Mouse (Mus musculus): ENCODE measurements around the gene Net1. TPM values are rescaled to one million over a fixed set of nuclear protein-coding genes. Genes with fewer than 3 reads are reported as not detected.
"Not testable (repeated sequence)": the region's sequence is repeated elsewhere in the genome, so short reads cannot be mapped to it uniquely, and the experiment has no call there.

The Net1 gene
- polyA plus RNA-seq, 1 experiment, result 39.9 TPM

DNA sequence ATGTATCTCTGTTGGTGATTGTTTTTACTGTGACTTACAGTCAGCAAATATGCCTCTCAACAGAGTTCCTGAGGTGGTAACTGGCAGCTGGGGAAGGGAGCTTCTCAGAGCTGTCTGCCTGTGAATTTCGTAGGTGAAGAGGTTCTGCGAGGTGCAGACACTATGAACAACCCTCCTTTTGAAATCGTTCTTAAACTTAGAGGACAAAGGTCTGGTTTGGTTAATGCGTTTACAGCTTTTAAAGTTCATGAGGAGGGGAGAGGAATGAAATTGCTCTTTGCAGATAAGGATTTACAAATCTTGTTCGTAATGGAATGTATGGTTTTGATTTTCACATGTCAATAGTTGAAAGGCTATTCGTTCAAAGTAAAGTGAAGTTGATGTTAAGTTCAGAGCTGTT, 7.6 kb upstream of the Net1 start:
- Histone ChIP-seq H3K27ac (ENCODE audit: insufficient read depth, low read depth, low read length) (no peak overlapping the region), H3K4me1 (ENCODE audit: control insufficient read depth, insufficient read depth, low read length) (no peaks in the 10 kb centered on the region), H3K36me3 (ENCODE audit: control insufficient read depth, insufficient read depth, low read length) (no peaks in the 10 kb centered on the region), H3K27me3 (replicated peaks; ENCODE audit: control insufficient read depth, insufficient read depth, low read length) (no peaks in the 10 kb centered on the region), H3K4me3 (ENCODE audit: insufficient read depth, low read depth, low read length) (no peak overlapping the region)
- DNase-seq, result no peak
- 70% methylated on average over 6 of the region's 6 CpGs for WGBS
- TF ChIP-seq POLR2A (IDR thresholded peaks at IDR 0.05; ENCODE audit: low read depth, low read length) (no peak), CTCF (conservative IDR thresholded peaks at IDR 0.05; ENCODE audit: insufficient read depth, insufficient read length, low read depth, low read length) (no peak)

GRCm38 (mm10) chr13:3924483-3924882, 6.5 kb upstream of the Net1 start:
- TF ChIP-seq CTCF (conservative IDR thresholded peaks at IDR 0.05; ENCODE audit: insufficient read depth, insufficient read length, low read depth, low read length) (no peak), POLR2A (IDR thresholded peaks at IDR 0.05; ENCODE audit: low read depth, low read length) (no peak)
- Histone ChIP-seq H3K4me3 (ENCODE audit: insufficient read depth, low read depth, low read length) (no peak overlapping the region), H3K27me3 (replicated peaks; ENCODE audit: control insufficient read depth, insufficient read depth, low read length) (no peaks in the 10 kb centered on the region), H3K4me1 (ENCODE audit: control insufficient read depth, insufficient read depth, low read length) (no peaks in the 10 kb centered on the region), H3K36me3 (ENCODE audit: control insufficient read depth, insufficient read depth, low read length) (no peaks in the 10 kb centered on the region), H3K27ac (ENCODE audit: insufficient read depth, low read depth, low read length) (no peak overlapping the region)
- WGBS, result 84% methylated on average over 5 of the region's 5 CpGs
- DNase-seq, result no peak

- DNase-seq, result no peak
- no peaks in the 10 kb centered on the region for H3K4me1 ChIP-seq (ENCODE audit: control insufficient read depth, insufficient read depth, low read length)
- no peaks in the 10 kb centered on the region for H3K36me3 ChIP-seq (ENCODE audit: control insufficient read depth, insufficient read depth, low read length)
- no peak overlapping the region for H3K4me3 ChIP-seq (ENCODE audit: insufficient read depth, low read depth, low read length)
- WGBS, result 74% methylated on average over 4 of the region's 4 CpGs
- H3K27me3 ChIP-seq (replicated peaks; ENCODE audit: control insufficient read depth, insufficient read depth, low read length), result no peaks in the 10 kb centered on the region
- H3K27ac ChIP-seq (ENCODE audit: insufficient read depth, low read depth, low read length), result no peak overlapping the region
- TF ChIP-seq CTCF (conservative IDR thresholded peaks at IDR 0.05; ENCODE audit: insufficient read depth, insufficient read length, low read depth, low read length), result no peak
- no peak for TF ChIP-seq POLR2A (IDR thresholded peaks at IDR 0.05; ENCODE audit: low read depth, low read length)
These were observed 4.5 kb downstream of the Net1 start for GRCm38 (mm10) chr13:3913504-3913903.

- Histone ChIP-seq H3K4me3 (ENCODE audit: insufficient read depth, low read depth, low read length) (no peak overlapping the region), H3K27me3 (replicated peaks; ENCODE audit: control insufficient read depth, insufficient read depth, low read length) (no peaks in the 10 kb centered on the region), H3K4me1 (ENCODE audit: control insufficient read depth, insufficient read depth, low read length) (no peaks in the 10 kb centered on the region), H3K36me3 (ENCODE audit: control insufficient read depth, insufficient read depth, low read length) (no peaks in the 10 kb centered on the region), H3K27ac (ENCODE audit: insufficient read depth, low read depth, low read length) (no peak overlapping the region)
- no peak for DNase-seq
- 85% methylated on average over 5 of the region's 5 CpGs for WGBS
- TF ChIP-seq POLR2A (IDR thresholded peaks at IDR 0.05; ENCODE audit: low read depth, low read length), result no peak
- no peak for TF ChIP-seq CTCF (conservative IDR thresholded peaks at IDR 0.05; ENCODE audit: insufficient read depth, insufficient read length, low read depth, low read length)
These were observed 7.7 kb downstream of the Net1 start for GRCm38 (mm10) chr13:3910356-3910755.

DNA sequence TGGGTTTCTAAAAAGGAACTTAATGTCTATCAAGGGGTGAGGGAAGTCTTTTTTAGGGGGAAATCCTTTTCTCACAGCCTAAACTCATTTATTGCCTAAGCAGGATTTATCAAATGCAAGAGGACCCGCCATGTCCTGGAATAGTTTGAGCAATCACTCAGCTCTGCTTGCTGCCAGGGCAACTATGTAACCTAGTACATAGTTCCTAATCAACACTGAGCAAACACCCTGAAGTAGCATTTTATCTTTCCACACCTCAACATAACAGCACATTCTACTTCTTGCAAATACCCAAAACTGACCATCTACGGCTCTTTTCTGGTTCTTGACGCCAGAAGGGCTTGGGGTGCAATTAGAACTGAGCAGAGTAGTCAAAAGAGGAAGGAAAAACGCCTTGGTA, 9.8 kb downstream of the Net1 start:
- no peak overlapping the region for H3K4me3 ChIP-seq (ENCODE audit: insufficient read depth, low read depth, low read length)
- no peaks in the 10 kb centered on the region for H3K36me3 ChIP-seq (ENCODE audit: control insufficient read depth, insufficient read depth, low read length)
- TF ChIP-seq CTCF (conservative IDR thresholded peaks at IDR 0.05; ENCODE audit: insufficient read depth, insufficient read length, low read depth, low read length), result no peak
- no peak for TF ChIP-seq POLR2A (IDR thresholded peaks at IDR 0.05; ENCODE audit: low read depth, low read length)
- H3K4me1 ChIP-seq (ENCODE audit: control insufficient read depth, insufficient read depth, low read length), result no peaks in the 10 kb centered on the region
- no peak overlapping the region for H3K27ac ChIP-seq (ENCODE audit: insufficient read depth, low read depth, low read length)
- WGBS, result 94% methylated on average over 4 of the region's 4 CpGs
- no peak for DNase-seq
- no peaks in the 10 kb centered on the region for H3K27me3 ChIP-seq (replicated peaks; ENCODE audit: control insufficient read depth, insufficient read depth, low read length)

DNA sequence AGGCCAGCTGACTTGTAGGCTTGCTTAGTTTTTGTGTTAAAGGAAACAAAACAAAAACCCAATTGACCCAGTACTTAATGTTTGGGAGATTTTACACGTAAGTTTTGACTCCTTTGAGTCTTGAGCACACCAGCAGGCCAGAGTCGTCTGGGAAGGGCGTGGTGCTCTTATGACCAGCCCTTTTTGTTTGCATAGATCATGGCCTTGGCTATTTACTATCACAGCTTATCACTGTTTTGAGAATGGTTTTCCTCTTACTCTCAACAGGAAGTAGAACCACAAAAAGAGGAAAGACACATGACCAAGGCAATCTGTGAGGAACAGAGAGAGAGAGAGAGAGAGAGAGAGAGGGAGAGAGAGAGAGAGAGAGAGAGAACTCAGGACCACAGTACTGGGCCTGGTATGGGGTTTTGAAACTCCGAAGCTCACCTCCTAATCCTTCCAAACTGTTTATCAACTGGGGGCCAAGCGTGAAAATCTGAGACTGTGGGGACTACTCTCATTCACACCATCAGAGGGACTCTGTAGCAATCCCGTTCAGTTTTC, 10.8 kb downstream of the Net1 start:
- Histone ChIP-seq H3K27me3 (replicated peaks; ENCODE audit: control insufficient read depth, insufficient read depth, low read length) (no peaks in the 10 kb centered on the region), H3K36me3 (ENCODE audit: control insufficient read depth, insufficient read depth, low read length) (no peaks in the 10 kb centered on the region), H3K4me1 (ENCODE audit: control insufficient read depth, insufficient read depth, low read length) (no peaks in the 10 kb centered on the region), H3K27ac (ENCODE audit: insufficient read depth, low read depth, low read length) (no peak overlapping the region), H3K4me3 (ENCODE audit: insufficient read depth, low read depth, low read length) (no peak overlapping the region)
- DNase-seq, result no peak
- TF ChIP-seq POLR2A (IDR thresholded peaks at IDR 0.05; ENCODE audit: low read depth, low read length) (no peak), CTCF (conservative IDR thresholded peaks at IDR 0.05; ENCODE audit: insufficient read depth, insufficient read length, low read depth, low read length) (no peak)
- 78% methylated on average over 6 of the region's 6 CpGs for WGBS

DNA sequence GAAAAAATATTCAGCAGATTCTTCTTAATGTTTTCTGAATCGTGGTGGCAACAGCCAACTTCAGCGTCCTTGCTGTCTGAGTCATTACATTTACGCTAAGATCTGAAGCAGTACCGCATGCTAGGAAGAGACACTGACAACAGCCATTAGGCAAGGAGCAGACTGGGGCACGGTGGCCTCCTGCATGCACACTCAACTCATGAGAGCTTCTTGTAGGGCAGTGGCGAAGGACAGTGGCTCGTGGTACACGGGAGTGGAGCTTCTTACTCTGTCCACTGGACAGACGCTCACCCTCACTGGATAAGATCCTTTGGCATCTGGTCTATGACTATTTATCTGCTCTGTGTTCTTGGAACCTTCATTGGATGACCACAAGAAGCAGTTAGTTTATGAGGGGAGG, 18.7 kb downstream of the Net1 start:
- TF ChIP-seq POLR2A (IDR thresholded peaks at IDR 0.05; ENCODE audit: low read depth, low read length) (no peak), CTCF (conservative IDR thresholded peaks at IDR 0.05; ENCODE audit: insufficient read depth, insufficient read length, low read depth, low read length) (no peak)
- Histone ChIP-seq H3K27me3 (replicated peaks; ENCODE audit: control insufficient read depth, insufficient read depth, low read length) (no peaks in the 10 kb centered on the region), H3K36me3 (ENCODE audit: control insufficient read depth, insufficient read depth, low read length) (no peaks in the 10 kb centered on the region), H3K4me1 (ENCODE audit: control insufficient read depth, insufficient read depth, low read length) (peaks cover 5% of the 10 kb centered on the region; the same call in 1 of the 2 replicates), H3K4me3 (ENCODE audit: insufficient read depth, low read depth, low read length) (no peak overlapping the region), H3K27ac (ENCODE audit: insufficient read depth, low read depth, low read length) (peak overlapping the region; percentile 20; the same call in 1 of the 2 replicates)
- DNase-seq, result no peak
- 81% methylated on average over 9 of the region's 9 CpGs for WGBS

- not testable (repeated sequence) for H3K4me3 ChIP-seq (ENCODE audit: insufficient read depth, low read depth, low read length); H3K4me1 ChIP-seq (ENCODE audit: control insufficient read depth, insufficient read depth, low read length); H3K27me3 ChIP-seq (replicated peaks; ENCODE audit: control insufficient read depth, insufficient read depth, low read length); DNase-seq; H3K36me3 ChIP-seq (ENCODE audit: control insufficient read depth, insufficient read depth, low read length); H3K27ac ChIP-seq (ENCODE audit: insufficient read depth, low read depth, low read length)
- 94% methylated on average over 5 of the region's 5 CpGs for whole genome bisulfite sequencing
These were observed 19.8 kb downstream of the Net1 start for GRCm38 (mm10) chr13:3898202-3898601.

Data from kidney, adult 2 months (tissue).